Mouse (Mus musculus) kidney, adult 2 months (tissue): ENCODE measurements around the gene Ephb3.

Experiments used
- CTCF ChIP-seq: fragments of 200-500 bp; conservative IDR thresholded peaks from 2 replicates; pipeline ENCODE4 v1.5.1; 2011; ENCODE audit warnings: low read depth, mild to moderate bottlenecking, control low read depth, low read length, moderate library complexity, mixed read lengths; ENCODE audit not compliant: insufficient read depth, insufficient read length
- POLR2A ChIP-seq: fragments of 200-500 bp; IDR thresholded peaks from one replicate; pipeline ENCODE4 v1.6.1; 2011; ENCODE audit warnings: low read depth, low read length, control low read depth

GRCm38 (mm10) chr16:21248713-21249531, 44.4 kb downstream of the Ephb3 start:
- TF ChIP-seq CTCF = no peak
- no peak for TF ChIP-seq POLR2A
